ENCODE assay signal across 7 mouse cellular contexts in genomic region chr17:84100523-84100922, GRCm38 (mm10).
DNase-seq lines count a peak whose midpoint lies in the region; TF ChIP-seq lines count a peak whose summit lies in the region.

No protein-coding gene starts in this region.

- H3K4me3 ChIP-seq in left cerebral cortex, adult 2 months = no peak overlapping the region
- no peak overlapping the region for H3K4me3 ChIP-seq in embryonic facial prominence, embryonic 10.5 days

- no peaks in the 10 kb centered on the region for H3K9me3 ChIP-seq in embryonic facial prominence, embryonic 10.5 days

- 59% methylated on average over 10 of the region's 10 CpGs for WGBS in embryonic facial prominence, embryonic 10.5 days

- no peak for TF ChIP-seq CTCF in left cerebral cortex, adult 2 months (IDR thresholded peaks at IDR 0.05)

- DNase-seq in left cerebral cortex, adult 2 months (ENCODE audit: extremely low spot score in 1 of 2, low spot score in 2 of 2) = peak in 1 of 2 experiments; percentile 35
- DNase-seq in left cerebral cortex, adult 11 months (ENCODE audit: low spot score) = no peak
- DNase-seq in embryonic facial prominence, embryonic 10.5 days (ENCODE audit: low spot score) = no peak
- DNase-seq in heart, postnatal 10 days = peak; percentile 65 to 67
- DNase-seq in lung, postnatal 10 days = peak; percentile 60
- no peak for DNase-seq in cerebellum, adult 11-12 months
- DNase-seq in layer of hippocampus, adult 18-20 months (ENCODE audit: low spot score in 2 of 2) = no peak

- peaks cover 64% of the 10 kb centered on the region for H3K4me1 ChIP-seq in embryonic facial prominence, embryonic 10.5 days

- peak overlapping the region; percentile 59 for H3K27ac ChIP-seq in left cerebral cortex, adult 2 months
- H3K27ac ChIP-seq in embryonic facial prominence, embryonic 10.5 days (replicated peaks) = peak overlapping the region; percentile 68

- no peaks in the 10 kb centered on the region for H3K36me3 ChIP-seq in embryonic facial prominence, embryonic 10.5 days (replicated peaks)

- peaks cover 22% of the 10 kb centered on the region for H3K27me3 ChIP-seq in embryonic facial prominence, embryonic 10.5 days (replicated peaks; ENCODE audit: low read depth, poor library complexity, severe bottlenecking)

- intact Hi-C loops in left cerebral cortex, adult 2 months (cut with DNase I) = no loop called here
- intact Hi-C loops in heart, postnatal 10 days (cut with DNase I) = no loop called here

Comparison
In these comparisons a context has a peak if more than half of its experiments do, and no peak if none do; other contexts are left out.
1. DNase-seq: peak in heart, postnatal 10 days (2 of 2) and lung, postnatal 10 days (single experiment); none in left cerebral cortex, adult 11 months (single experiment), embryonic facial prominence, embryonic 10.5 days (single experiment), cerebellum, adult 11-12 months (single experiment) and layer of hippocampus, adult 18-20 months (0 of 2).